Mouse (Mus musculus) cortical plate, adult 2 months (tissue): Measurements from ENCODE around the gene B2m.

ENCODE experiments used
- CTCF ChIP-seq: fragments of 200-500 bp; IDR thresholded peaks from 2 replicates; pipeline ENCODE4 v1.5.1; 2011; ENCODE audit warnings: mild to moderate bottlenecking, control low read depth, low read length; ENCODE audit not compliant: insufficient read depth; ENCODE audit errors: extremely low read depth
- POLR2A ChIP-seq: fragments of 200-500 bp; IDR thresholded peaks from 2 replicates; pipeline ENCODE4 v1.6.1; 2011; ENCODE audit warnings: mild to moderate bottlenecking, low read length, control low read depth; ENCODE audit not compliant: insufficient read depth; ENCODE audit errors: extremely low read depth

- TF ChIP-seq CTCF (no peak), POLR2A (no peak)
These were observed 15.4 kb upstream of the B2m start for GRCm38 (mm10) chr2:122132078-122132477.
